Mouse (Mus musculus) erythroid progenitor cell, adult 5-6 weeks (primary cell): Measurements from ENCODE around the gene Myom1. TPM values are rescaled to one million over a fixed set of nuclear protein-coding genes. Genes with fewer than 3 reads are reported as not detected.

Experiments
- ATAC-seq: replicated peaks from 2 replicates; pipeline ENCODE4 v1.8.0; 2016; ENCODE audit warnings: moderate number of reproducible peaks, mild to moderate bottlenecking, moderate TSS enrichment, inconsistent platforms; ENCODE audit not compliant: poor library complexity, low FRiP score, severe bottlenecking
- total RNA-seq, 2 experiments: library from RNA; stranded (forward) in 1 of 2; stranded (reverse) in 1 of 2; fragments of 150-400 nt in 1 of 2; fragments of 186-747, 209-891 nt in 1 of 2; gene quantifications; 2 replicates each; pipeline versions ENCODE4 v1.2.3 to v1.2.4; 2015 to 2017; ENCODE audit warnings: low replicate concordance in 2 of 2

Gene Myom1
- total RNA-seq, 2 experiments from 2014 or later: 0.42 TPM; not detected in 1

DNA sequence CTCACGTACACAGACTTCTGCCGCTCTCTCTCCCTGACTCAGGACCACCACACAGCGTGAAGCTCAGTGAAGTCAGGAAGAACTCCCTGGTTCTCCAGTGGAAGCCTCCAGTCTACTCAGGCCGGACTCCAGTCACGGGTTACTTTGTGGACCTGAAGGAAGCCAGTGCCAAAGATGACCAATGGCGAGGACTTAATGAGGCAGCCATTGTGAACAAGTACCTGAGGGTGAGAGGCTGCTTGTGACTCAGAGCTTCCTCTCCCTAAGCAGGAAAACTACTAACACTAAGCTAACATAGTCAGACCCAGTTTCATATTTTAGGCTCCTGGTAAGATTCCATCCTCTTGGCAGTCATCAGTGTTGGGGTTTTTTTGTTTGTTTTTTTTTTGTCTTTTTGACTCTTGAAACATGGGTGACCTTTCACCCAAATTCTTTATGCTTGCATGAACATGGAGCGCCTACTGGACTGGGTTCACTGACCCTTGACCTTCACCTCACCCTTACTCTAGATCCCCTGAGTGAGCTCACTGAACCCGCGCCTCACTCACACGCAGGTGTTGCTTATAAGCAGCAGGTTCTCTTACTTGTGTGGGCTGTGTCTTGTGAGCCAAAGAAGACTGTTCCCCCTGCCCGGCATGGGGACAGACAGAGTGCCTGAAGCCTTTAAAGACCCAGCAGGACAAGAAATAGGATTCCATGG is 87.5 kb downstream of the Myom1 start:
- ATAC-seq: no peak

DNA sequence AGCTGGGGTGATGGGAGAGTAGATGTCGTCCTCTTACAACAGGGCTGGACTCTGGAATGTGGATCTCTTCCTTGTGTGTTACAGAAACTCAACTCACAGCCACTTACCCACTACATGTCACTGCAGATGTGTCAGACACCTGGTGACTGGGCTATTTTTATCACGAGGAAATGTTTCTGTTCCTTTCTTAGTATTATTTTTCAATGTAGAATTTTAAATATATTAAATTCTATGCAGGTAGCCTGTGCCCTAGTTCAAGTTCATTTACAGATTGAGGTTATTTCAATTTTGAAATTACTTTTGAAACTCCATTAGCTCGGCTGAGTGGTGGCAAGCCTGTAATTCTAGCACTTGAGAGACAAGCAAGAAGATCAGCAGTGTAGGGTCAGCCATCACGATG is 88.6 kb downstream of the Myom1 start:
- ATAC-seq: no peak

DNA sequence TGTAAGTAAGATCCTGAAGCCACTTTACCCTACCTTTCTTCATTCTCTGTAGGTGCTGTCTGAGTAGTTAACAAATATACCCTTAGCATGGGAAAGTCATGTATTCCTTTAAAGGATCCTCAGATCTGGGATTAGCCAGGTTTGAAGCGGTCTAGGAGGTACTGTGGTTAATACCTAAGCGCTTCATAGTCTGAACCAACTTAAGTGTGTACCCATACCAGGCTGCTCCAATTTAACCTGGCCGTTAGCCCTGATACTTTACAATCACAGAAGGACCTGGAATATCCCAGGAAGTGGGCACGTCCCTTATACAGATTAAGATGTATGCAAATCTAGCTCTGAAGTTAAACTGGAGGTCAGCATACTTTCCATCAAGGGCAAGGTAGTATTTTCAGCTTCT is 89.9 kb downstream of the Myom1 start:
- no peak for ATAC-seq

DNA sequence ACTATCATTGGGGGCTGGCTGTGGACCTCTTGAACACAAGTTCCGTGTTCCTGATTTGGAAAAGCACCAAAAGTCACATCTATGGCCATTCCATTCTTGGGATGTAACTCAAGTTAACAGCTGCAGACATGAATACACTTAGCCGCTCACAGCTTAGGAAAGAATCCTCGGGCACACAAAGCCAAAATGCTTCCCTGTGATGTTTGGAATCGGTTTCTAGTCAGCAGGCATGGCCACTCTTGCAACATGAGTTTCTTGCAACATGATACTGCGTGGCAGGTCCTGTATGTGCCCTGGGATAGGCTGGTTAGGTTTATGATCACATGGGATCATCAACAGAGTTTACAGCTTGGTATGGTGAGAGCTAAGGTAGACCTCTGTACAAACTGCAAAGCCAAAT is 91.4 kb downstream of the Myom1 start:
- ATAC-seq: no peak

DNA sequence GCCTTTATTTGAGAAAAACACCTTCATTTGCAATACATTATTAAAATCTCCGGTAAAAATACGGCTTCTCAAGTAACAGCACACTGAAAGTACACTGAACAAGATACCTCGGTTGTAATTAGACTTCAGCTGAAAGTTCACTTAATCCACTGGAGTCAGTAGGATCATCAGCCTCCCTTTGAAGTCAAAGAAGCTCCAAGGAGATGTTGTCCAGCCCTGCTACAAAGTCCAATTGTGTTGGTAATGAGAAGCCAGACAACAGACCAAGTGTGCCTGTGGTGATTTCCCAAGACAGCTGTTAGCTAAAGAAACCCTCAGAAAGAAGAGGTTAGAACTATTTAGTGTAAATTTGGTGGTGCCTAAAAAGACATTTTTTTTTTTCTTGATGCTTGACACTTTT is 92.0 kb downstream of the Myom1 start:
- no peak for ATAC-seq

DNA sequence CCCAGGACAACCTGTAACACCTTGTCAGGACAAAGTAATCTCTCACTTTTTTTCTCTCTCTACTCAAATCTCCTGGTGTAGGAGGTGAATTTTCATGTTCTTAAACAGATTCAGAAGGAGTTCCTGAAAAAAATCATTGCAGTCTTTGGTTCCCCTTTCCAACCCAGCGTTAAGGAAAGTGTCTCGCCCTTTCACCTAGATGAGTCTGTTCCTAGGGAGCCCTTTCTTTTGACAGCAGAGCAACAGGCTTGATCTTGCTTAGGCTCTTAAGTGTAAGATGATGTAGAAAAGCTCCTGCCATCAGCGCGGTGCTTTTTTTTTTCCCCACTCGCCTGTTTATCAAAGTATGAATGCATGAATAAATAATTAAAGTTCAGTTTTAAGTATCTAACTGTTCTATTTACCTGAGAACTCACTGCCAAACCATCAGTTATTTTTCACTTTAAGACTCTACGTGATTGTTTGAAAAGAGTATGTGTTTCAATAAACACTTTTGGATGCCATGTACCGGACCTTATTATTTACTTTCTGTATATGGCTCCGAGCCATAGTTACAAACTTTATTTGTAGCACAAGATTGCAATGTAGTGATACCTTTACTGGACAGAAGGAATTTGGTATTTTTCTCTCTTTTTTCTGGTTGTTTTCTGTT is 94.2 kb downstream of the Myom1 start:
- no peak for ATAC-seq

DNA sequence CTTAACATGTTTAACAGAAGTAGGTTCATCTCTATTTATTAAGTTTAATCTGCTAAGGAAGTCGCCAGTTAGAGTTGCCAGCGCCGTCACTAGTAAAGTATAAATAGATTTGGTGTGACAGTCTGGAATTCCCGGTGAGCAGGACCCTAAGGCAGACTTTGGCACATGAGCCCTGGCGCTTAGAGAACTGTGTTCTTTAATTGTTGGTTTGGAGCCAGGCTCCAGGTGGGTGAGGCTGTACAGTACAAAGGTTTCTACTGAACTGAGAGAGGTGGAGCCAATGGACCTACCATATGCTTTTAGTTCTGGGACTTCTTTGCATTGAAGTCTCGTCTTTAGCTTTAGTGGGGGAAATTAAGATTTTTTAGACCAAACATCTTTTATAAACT is 94.8 kb downstream of the Myom1 start:
- no peak for ATAC-seq

DNA sequence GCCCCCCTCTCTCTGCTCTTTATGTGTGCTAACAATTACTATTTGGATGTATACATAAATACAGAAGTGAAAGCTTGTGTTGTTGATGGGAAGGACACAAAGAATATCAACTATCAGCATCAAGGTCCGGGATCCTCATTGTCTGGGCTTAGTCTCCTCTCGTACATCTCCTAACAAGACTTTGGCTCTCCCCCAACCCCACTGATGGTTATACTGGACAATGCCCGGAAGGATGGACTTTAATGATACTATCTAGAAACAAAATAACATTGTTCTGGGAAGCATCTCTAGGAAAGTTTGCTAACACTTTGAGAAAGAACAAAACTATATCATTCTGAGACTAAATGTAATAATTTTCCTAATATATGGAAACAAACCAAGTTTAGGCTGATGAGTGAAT is 96.2 kb downstream of the Myom1 start:
- ATAC-seq: no peak

DNA sequence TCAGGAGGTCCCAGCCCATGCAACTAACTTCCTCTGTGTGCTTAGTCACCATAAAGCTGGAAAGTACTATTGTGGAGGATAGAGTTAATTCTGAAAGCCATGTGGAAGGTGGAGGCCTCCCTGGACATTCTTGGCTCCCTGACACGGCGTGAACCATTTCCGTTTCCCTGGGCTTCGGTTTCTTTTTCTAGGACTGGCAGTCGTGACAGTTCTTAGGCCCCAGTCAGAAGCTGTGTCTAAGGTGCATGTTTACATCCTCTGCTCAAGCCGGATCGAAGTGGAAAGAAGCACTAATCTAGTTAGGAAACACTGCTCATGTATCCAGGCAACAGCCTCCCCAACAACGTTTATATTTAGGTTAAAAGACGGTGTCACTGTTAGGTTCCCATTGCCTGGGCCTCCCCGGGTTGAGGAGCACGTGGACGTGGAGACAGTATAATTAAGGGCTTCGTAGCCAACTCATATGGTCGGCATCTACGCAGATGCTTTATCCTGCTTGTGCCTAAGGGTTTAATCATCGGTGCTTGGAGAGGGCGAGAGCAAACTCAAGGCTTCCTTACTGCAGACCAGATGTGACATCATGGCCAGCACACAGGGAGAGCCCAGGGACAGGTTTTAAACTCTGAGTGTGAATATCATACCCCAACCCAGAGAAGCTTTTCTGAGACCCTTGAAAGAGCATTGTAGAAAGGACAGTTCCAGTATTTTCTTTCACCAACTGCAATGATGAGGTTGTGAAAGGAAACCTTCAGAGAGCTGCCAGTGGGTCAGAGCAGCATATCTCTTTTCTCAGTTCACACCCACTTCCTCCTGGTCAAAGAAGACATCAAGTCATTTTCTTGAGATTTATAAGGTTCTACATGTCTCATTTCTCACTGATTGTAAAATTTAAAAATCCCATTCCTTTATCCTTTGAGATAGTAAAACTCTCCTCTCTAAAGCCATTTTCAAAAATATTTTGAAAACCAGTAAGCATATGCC is 100.4 kb downstream of the Myom1 start:
- no peak for ATAC-seq

DNA sequence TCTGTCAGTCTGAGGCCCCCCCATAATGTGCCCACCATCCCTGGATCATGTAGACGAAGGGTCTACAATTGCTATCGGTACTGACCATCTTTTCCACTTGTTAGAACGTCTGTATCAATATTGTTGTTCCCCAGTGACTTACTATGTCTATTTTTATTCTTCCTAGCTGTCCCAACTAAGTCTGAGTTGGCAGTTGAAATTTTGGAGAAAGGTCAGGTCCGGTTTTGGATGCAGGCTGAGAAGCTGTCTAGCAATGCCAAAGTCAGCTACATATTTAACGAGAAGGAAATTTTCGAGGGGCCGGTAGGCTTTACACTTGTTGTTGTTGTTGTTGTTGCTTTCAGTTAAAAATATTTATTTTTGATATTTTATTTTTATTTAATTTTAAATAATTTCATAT is 102.9 kb downstream of the Myom1 start:
- ATAC-seq: no peak

DNA sequence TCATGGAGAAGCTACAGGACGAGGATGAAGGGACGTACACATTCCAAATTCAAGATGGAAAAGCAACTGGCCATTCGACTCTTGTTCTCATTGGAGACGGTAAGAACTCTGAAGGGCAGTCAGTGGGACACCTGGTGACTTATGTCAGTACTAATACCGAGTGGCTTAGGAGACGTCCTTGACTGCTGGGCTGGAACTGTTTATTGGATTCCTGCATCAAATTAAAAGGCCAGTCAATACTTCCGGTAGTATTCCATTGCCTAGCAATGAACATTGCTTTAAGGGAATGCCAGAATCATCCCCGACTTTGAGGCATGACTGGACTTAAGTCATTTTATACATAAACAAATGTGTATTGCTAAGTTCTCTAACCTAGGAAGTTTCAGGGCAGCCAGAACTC is 103.8 kb downstream of the Myom1 start:
- no peak for ATAC-seq

DNA sequence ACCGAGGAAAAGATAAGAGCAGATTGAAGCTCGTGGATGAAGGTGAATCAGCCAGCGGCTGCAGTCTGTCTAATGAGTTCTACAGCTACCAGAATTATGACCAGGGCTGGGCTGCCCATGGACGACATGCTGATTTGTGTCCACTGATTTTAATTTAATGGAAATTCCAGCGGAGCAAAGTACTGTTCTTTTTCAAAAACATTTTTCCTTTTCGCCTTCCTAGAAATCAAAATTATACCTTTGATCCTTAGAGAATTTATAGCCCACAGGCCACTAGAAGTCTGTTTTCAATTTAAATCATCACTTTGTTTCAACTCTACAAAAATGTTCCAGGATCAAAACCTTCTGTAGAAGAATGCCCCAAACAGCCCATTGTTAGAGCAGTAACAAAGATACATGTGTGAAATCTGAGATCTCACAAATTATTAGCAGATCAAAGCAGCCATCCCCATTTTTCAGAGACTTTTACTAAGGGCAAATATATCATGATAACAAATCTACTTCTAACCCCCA is 108.4 kb downstream of the Myom1 start:
- no peak for ATAC-seq

DNA sequence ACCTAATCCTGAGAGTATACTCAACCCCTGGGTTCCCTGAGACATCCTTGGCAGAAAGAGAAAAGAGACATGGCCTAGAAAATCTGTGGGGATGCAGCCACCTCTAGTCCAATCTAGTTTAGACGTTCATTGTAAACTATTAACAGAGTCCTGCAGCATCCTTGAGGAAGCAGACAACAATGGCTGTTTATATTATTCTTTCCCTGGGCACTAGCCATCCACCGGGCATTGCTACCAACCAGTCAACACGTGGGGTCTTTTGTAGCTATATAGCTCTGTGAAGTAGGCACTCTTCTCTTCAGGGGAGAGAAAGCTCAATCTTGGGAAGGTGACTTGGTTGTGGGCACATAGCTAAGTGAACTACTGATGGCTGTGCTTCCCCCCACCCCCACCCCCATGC is 110.3 kb downstream of the Myom1 start:
- no peak for ATAC-seq

DNA sequence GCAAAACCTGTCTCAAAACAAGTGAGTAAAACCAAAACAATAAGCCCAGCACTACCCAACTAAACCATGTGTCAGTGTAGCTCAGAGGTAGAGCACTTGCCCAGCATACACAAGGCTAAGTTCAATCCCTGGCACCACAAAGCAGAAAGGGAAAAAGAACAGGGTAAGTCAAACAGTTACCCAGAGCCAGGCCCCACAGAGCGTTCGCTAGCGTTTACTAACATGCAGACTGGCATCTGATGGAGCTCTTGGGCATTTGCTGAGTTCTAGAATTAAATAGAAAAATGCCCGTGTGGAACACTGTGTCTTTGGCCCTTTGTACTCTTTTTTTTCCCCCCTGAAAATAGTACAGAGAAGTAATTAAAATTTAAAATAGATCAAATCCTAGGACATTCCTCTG is 111.8 kb downstream of the Myom1 start:
- ATAC-seq: no peak

DNA sequence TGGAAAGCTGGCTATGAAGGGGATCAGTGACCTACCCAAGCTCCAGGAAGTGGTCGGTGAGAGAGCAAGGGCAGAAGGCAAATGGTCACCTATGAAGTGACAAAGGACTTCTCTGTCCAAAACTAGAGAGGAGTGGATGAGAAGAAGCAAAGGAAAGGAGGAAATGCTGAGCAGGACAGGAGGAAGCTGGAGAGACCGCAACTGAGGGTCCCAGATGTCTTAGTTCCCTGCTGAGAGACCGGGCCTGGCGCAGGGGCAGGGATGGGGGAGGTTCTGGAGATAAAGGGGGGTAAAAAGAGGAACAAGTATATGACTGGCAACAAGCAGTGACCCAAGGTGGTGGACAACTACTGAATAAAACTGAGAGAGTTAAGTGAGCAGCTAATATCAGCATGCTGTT is 115.5 kb downstream of the Myom1 start:
- ATAC-seq: no peak

DNA sequence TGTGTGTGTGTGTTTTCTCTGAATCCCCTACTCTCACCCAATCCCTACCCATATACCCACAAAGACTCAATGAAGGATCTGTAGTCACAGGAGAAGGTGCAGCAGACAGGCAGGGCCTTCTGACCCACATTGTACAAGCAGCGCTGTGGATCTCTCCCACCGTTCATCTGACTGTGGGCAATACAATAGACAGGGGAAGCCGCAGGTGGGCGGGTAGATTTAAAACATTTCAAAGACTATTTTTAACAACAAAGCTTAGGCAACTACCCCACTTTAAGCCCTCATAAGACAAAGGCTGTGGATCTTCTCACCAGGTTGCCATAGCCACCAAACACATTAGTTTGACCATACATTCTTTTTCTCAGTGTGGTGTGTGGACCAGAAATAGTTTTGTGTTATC is 116.2 kb downstream of the Myom1 start:
- ATAC-seq: no peak

DNA sequence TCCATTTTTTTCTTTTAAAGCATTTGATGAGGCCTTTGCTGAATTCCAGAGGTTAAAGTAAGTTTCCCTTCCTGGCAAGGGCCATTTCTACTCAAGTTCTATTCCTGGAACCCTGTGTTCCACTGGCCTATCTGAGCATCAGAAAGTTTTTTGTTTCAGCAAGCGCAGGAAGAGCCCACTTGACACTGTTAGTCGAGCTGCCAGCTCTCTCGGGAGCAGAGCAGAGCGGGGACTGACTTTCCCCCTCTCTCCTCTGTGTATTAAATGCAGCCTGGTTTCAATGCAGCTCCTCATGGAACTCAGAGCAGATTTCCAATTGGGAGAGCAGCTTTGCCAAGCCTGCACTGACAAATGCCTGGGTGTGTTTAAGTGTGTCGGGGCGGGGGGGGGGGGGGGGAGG is 118.2 kb downstream of the Myom1 start:
- no peak for ATAC-seq

DNA sequence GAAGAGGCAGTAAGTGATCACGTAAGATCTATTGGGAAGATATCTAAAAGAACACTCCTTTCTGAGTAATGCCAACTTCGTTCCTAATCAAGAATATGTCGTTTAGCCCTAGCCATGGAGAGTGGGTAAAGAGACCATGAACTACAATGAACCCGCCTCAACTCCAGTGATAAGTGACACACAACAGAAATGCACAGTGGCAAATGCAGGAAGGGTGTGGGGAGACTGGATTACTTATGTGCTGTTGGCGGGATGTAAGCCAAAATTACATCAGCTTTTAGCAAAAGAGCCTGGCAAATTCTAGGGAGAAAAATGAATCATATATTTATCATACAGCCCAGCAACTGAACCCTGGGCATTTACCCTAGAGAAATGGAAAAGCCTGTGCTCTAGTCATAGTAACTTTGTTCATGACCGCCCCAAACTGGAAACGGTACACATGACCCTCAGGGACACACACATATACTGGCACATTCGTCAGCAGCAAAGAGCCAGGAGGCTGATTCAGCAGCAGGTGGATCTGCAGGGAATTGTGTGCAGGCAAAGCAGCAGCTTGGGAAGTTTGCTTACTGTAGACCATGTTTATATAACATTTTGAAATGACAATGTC is 121.7 kb downstream of the Myom1 start:
- ATAC-seq: no peak

DNA sequence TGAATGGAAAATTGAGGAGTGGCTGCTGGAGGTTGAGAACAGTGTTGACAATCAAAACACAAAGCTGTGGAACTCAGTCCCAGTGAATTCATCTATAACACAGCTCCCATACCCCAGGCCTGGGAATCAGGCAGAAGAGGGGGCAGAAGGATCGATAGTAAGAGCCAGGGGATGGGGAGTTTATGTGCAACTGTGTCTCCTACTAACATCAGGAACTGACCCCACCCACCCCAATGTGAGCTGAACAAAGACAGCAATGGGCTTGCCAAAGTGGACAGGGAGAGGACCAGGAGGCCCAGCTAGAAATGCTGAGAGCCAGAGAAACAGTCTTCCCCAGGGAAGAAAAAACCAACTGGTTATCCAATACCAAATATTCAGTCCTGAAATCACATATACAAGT is 122.2 kb downstream of the Myom1 start:
- ATAC-seq: no peak

DNA sequence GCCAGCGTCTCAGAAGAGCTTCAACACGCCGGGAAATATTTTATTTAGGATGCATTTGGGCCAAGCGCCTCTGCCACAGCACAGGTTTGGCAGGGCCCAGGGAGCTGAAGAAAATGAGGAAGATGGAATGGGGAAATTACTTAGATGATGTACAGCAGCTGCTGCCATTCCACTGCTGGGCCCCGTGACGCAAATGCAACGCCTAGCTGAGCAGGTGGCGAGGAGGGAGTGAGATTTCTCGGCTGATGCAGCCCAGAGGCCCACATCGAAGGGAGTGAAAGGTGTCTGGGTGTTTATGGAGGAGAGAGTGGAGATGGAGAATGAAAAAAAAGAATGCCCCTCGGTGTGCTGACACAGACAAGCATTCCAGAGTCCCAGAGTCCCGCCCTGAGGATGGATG is 123.1 kb downstream of the Myom1 start:
- no peak for ATAC-seq
